ENCODE assay signal across 8 mouse cellular contexts in the genomic region with DNA sequence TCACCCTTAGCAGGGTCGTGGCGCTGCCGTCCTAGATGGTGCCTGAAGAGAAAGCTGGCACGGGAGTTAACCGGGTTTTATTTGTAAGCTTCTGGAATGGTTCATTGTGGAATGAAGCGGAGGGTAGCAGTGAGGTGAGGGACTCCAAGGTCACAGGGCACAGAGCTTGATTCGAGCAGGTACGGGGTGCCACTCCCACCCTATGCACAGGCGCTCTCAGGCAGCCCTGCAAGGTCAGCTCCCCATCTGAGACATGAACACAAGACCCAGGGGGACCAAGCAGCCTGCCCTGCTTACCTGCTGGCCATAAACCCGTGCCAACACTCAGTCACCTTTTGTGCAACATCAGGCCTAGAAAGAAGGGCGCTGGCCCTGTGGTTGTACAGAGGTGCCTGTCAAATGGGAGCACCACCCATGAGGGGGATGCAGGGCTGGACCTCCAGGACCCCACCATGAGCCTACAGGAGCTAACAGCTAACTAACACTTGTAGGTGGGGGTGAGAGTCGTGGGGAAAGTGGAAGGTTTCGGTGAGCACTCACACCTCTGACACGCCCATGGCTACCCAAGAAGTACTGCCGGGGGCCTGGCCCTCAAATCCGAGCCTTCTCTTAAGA. TPM values are rescaled to one million over a fixed set of nuclear protein-coding genes. Genes with fewer than 3 reads are reported as not detected.
DNase-seq lines count a peak whose midpoint lies in the region; ATAC-seq and TF ChIP-seq lines count a peak whose summit lies in the region.

No protein-coding gene starts in this region.

- no peak for TF ChIP-seq POLR2A in thymus, adult 2 months (IDR thresholded peaks at IDR 0.05; ENCODE audit: control insufficient read depth, extremely low read depth, insufficient read depth, low read length, poor library complexity)
- 0 out of 2 replicates have a peak, but pooled peaks have one; percentile 37 for TF ChIP-seq POLR2A in testis, adult 2 months (IDR thresholded peaks at IDR 0.05; ENCODE audit: control insufficient read depth, low read depth, low read length)

- TF ChIP-seq CTCF in thymus, adult 2 months (IDR thresholded peaks at IDR 0.05; ENCODE audit: borderline replicate concordance, control insufficient read depth, extremely low read depth, insufficient read depth, low read length, poor library complexity) = no peak; the same call in 1 of the 2 replicates
- TF ChIP-seq CTCF in testis, adult 2 months (IDR thresholded peaks at IDR 0.05; ENCODE audit: control insufficient read depth, insufficient read depth, insufficient replicate concordance, low read depth, low read length) = no peak

- peak overlapping the region; percentile 86 for H3K4me3 ChIP-seq in thymus, adult 2 months (ENCODE audit: control insufficient read depth, insufficient read depth, low read length)
- peak overlapping the region; percentile 100 for H3K4me3 ChIP-seq in lung, embryonic 16.5 days (ENCODE audit: low read length)
- H3K4me3 ChIP-seq in testis, adult 2 months (ENCODE audit: control insufficient read depth, low read depth, low read length) = peak overlapping the region; percentile 94

- no peaks in the 10 kb centered on the region for H3K9me3 ChIP-seq in lung, embryonic 16.5 days (ENCODE audit: control insufficient read depth, low read length)

- H3K27me3 ChIP-seq in thymus, adult 2 months (ENCODE audit: control insufficient read depth, insufficient read depth, low read length) = no peaks in the 10 kb centered on the region
- H3K27me3 ChIP-seq in lung, embryonic 16.5 days (ENCODE audit: control insufficient read depth, insufficient read depth, low read depth, low read length) = no peaks in the 10 kb centered on the region
- H3K27me3 ChIP-seq in testis, adult 2 months (ENCODE audit: control insufficient read depth, insufficient read depth, low read length) = no peaks in the 10 kb centered on the region

- DNase-seq in thymus, adult 2 months = peak; percentile 52
- no peak for DNase-seq in thymus, postnatal 4 days
- DNase-seq in cerebellum, adult 11-12 months = peak; percentile 72
- DNase-seq in gastrocnemius, postnatal 25 days = peak; percentile 62
- DNase-seq in kidney, adult 11 months = peak; percentile 85
- DNase-seq in retina, postnatal 1 day = no peak

- H3K4me1 ChIP-seq in thymus, adult 2 months (replicated peaks; ENCODE audit: control insufficient read depth, insufficient read depth, low read length) = peaks cover 43% of the 10 kb centered on the region
- H3K4me1 ChIP-seq in lung, embryonic 16.5 days (replicated peaks; ENCODE audit: control insufficient read depth, insufficient read depth, low read length) = peaks cover 36% of the 10 kb centered on the region
- H3K4me1 ChIP-seq in testis, adult 2 months (ENCODE audit: control insufficient read depth, insufficient read depth, low read length) = peaks cover 30% of the 10 kb centered on the region

- H3K9ac ChIP-seq in lung, embryonic 16.5 days (ENCODE audit: low read length) = peak overlapping the region; percentile 97

- H3K27ac ChIP-seq in thymus, adult 2 months (ENCODE audit: control insufficient read depth, insufficient read depth, low read length) = peak overlapping the region; percentile 66
- H3K27ac ChIP-seq in lung, embryonic 16.5 days (ENCODE audit: low read length) = peak overlapping the region; percentile 99
- H3K27ac ChIP-seq in testis, adult 2 months (ENCODE audit: control insufficient read depth, insufficient read depth, low read depth, low read length) = peak overlapping the region; percentile 98

- peak; percentile 10 for ATAC-seq in lung, embryonic 16.5 days (ENCODE audit: low read depth)

- peak overlapping the region; percentile 92 for H3K4me2 ChIP-seq in lung, embryonic 16.5 days (ENCODE audit: low read depth, low read length)

- H3K36me3 ChIP-seq in thymus, adult 2 months (ENCODE audit: control insufficient read depth, insufficient read depth, low read length) = peaks cover 13% of the 10 kb centered on the region
- H3K36me3 ChIP-seq in lung, embryonic 16.5 days (ENCODE audit: control insufficient read depth, insufficient read depth, low read length) = peaks cover 14% of the 10 kb centered on the region
- H3K36me3 ChIP-seq in testis, adult 2 months (ENCODE audit: control insufficient read depth, insufficient read depth, low read length) = no peaks in the 10 kb centered on the region

- WGBS in thymus, adult 2 months = 5% methylated on average over 16 of the region's 16 CpGs
- WGBS in lung, embryonic 16.5 days = under 1% methylated on average over 16 of the region's 16 CpGs

RNA-seq across cellular contexts. Expression of gene Actg1, which starts 1.1 kb away (rescaled TPM):
- polyA plus RNA-seq in thymus, adult 2 months (2012; rRNA removed) = 1,233 and 1,455 TPM in 2 replicates
- 100 to 1,000 TPM; 236 to 249 TPM for total RNA-seq in gastrocnemius, postnatal 25 days (2021)
- polyA plus RNA-seq in lung, embryonic 16.5 days (2015; fragmentation: Nextera tagmentation; extraction: Ambion mirVana) = 2,589 and 2,717 TPM in 2 replicates
- polyA plus RNA-seq in testis, adult 2 months (2012; rRNA removed) = 670 and 672 TPM in 2 replicates

RNA-seq across cellular contexts. Expression of gene Fscn2, which starts 11.9 kb away (rescaled TPM):
- polyA plus RNA-seq in thymus, adult 2 months (2012; rRNA removed) = 0.19 and 0.37 TPM in 2 replicates
- total RNA-seq in gastrocnemius, postnatal 25 days (2021) = under 1 TPM; 0.29 to 0.31 TPM
- polyA plus RNA-seq in lung, embryonic 16.5 days (2015; fragmentation: Nextera tagmentation; extraction: Ambion mirVana) = 0.64 and 0.83 TPM in 2 replicates
- 1.6 and 2.1 TPM in 2 replicates for polyA plus RNA-seq in testis, adult 2 months (2012; rRNA removed)

RNA-seq across cellular contexts. Expression of gene Faap100, which starts 29.1 kb away (rescaled TPM):
- polyA plus RNA-seq in thymus, adult 2 months (2012; rRNA removed) = 59.7 and 64.4 TPM in 2 replicates
- 10 to 100 TPM; 14.0 to 16.5 TPM for total RNA-seq in gastrocnemius, postnatal 25 days (2021)
- polyA plus RNA-seq in lung, embryonic 16.5 days (2015; fragmentation: Nextera tagmentation; extraction: Ambion mirVana) = 36.7 and 41.4 TPM in 2 replicates
- polyA plus RNA-seq in testis, adult 2 months (2012; rRNA removed) = 57.8 and 67.1 TPM in 2 replicates

Comparison
In these comparisons a context has a peak if more than half of its experiments do, and no peak if none do; other contexts are left out.
1. DNase-seq: peak in thymus, adult 2 months (single experiment), cerebellum, adult 11-12 months (single experiment), gastrocnemius, postnatal 25 days (single experiment) and kidney, adult 11 months (single experiment); none in thymus, postnatal 4 days (single experiment) and retina, postnatal 1 day (single experiment).
2. Peak in every context shown above with its lines, with median percentiles within 50 percentile points of each other: H3K27ac ChIP-seq and H3K4me3 ChIP-seq.